Mouse (Mus musculus) kidney, adult 2 months (tissue): ENCODE data around the gene Spin1.

Experiments
- CTCF ChIP-seq: fragments of 200-500 bp; conservative IDR thresholded peaks from 2 replicates; pipeline ENCODE4 v1.5.1; 2011; ENCODE audit warnings: low read depth, mild to moderate bottlenecking, control low read depth, low read length, moderate library complexity, mixed read lengths; ENCODE audit not compliant: insufficient read depth, insufficient read length
- POLR2A ChIP-seq: fragments of 200-500 bp; IDR thresholded peaks from one replicate; pipeline ENCODE4 v1.6.1; 2011; ENCODE audit warnings: low read depth, low read length, control low read depth

DNA sequence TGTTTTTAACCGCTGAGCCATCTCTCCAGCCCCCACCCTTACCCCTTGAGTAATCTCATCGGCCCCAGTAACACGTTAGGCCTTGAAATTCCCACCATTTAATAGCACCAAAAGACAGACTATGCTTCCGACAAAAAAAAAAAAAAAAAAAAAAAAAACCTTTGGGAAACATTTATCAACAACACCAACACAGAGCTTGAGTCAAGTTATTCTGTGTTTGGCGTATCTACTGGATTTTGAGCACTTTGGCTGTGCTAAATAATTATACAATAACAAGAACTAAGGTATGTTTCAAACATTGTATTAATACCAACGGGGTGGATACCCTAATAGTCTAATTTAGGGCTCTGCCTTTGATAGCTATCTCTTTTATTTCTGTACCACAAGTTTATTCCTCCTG lies 4.0 kb upstream of the Spin1 start:
- TF ChIP-seq POLR2A (no peak), CTCF (no peak)
